Mouse (Mus musculus) cerebellum, adult (tissue): ENCODE results near the gene Klb.
"Not testable (repeated sequence)": the region's sequence is repeated elsewhere in the genome, so short reads cannot be mapped to it uniquely, and the experiment has no call there.

Experiments
- ATAC-seq: cut with Nextera tagmentation; 2 replicates; pipeline ENCODE4 v1.9.2; 2017; ENCODE audit warnings: mild to moderate bottlenecking, moderate library complexity, mixed read lengths; ENCODE audit not compliant: insufficient number of reproducible peaks, low FRiP score, low TSS enrichment

Gene Klb

GRCm38 (mm10) chr5:65348168-65348567, at the start of gene Klb:
Gene Klb (plus strand): TSS chr5:65348314.
- no peak for ATAC-seq

- not testable (repeated sequence) for ATAC-seq
These were observed 48.5 kb upstream of the Klb start for GRCm38 (mm10) chr5:65299623-65300022.

GRCm38 (mm10) chr5:65300121-65300520, 48.0 kb upstream of the Klb start:
- ATAC-seq: no peak

- ATAC-seq: no peak
These were observed 42.6 kb upstream of the Klb start for GRCm38 (mm10) chr5:65305516-65305915.

- ATAC-seq: no peak
These were observed 39.9 kb upstream of the Klb start for GRCm38 (mm10) chr5:65308208-65308607.

GRCm38 (mm10) chr5:65308866-65309265, 39.2 kb upstream of the Klb start:
- ATAC-seq: no peak

- ATAC-seq: no peak
These were observed 28.9 kb upstream of the Klb start for GRCm38 (mm10) chr5:65319176-65319575.

GRCm38 (mm10) chr5:65322165-65322564, 25.9 kb upstream of the Klb start:
- ATAC-seq: no peak

- ATAC-seq: 0 out of 2 replicates have a peak, but pooled peaks have one; percentile 26
These were observed 23.8 kb upstream of the Klb start for GRCm38 (mm10) chr5:65324271-65324670.

- no peak for ATAC-seq
These were observed 23.3 kb upstream of the Klb start for GRCm38 (mm10) chr5:65324758-65325355.

GRCm38 (mm10) chr5:65326212-65326611, 21.9 kb upstream of the Klb start:
- ATAC-seq: no peak; the same call in 1 of the 2 replicates

- no peak for ATAC-seq
These were observed 18.1 kb upstream of the Klb start for GRCm38 (mm10) chr5:65329971-65330370.

GRCm38 (mm10) chr5:65334788-65335187, 13.3 kb upstream of the Klb start:
- no peak for ATAC-seq

GRCm38 (mm10) chr5:65335298-65336074, 12.6 kb upstream of the Klb start, which contains the start of gene Rfc1:
Gene Rfc1 (minus strand): TSS chr5:65335670.
- peak; percentile 96 for ATAC-seq

- ATAC-seq: no peak
These were observed 12.1 kb upstream of the Klb start for GRCm38 (mm10) chr5:65336075-65336355.

GRCm38 (mm10) chr5:65338394-65338793, 9.7 kb upstream of the Klb start:
- ATAC-seq: no peak

GRCm38 (mm10) chr5:65340167-65340566, 7.9 kb upstream of the Klb start:
- ATAC-seq: no peak

GRCm38 (mm10) chr5:65350508-65350907, 2.4 kb downstream of the Klb start:
- no peak for ATAC-seq

GRCm38 (mm10) chr5:65354097-65354496, 6.0 kb downstream of the Klb start:
- ATAC-seq: no peak

GRCm38 (mm10) chr5:65354985-65355384, 6.9 kb downstream of the Klb start:
- ATAC-seq: no peak

GRCm38 (mm10) chr5:65356851-65357250, 8.7 kb downstream of the Klb start:
- ATAC-seq: no peak

- no peak for ATAC-seq
These were observed 9.7 kb downstream of the Klb start for GRCm38 (mm10) chr5:65357771-65358170.
